Mouse (Mus musculus) kidney, adult 2 months (tissue): ENCODE measurements at regions not wholly inside any gene's neighbourhood (a gene's known extent, or its start where the extent isn't known, plus 50 kb on each side); places are given as distances from the start of the nearest gene placed in this dataset.

Experiments
- DNase-seq: peaks from one replicate; pipeline ENCODE4 v3.0.0; 2021
- H3K27ac ChIP-seq: fragments of 200-500 bp; 2 replicates; pipeline ENCODE4 v1.5.1; 2012; ENCODE audit warnings: low read depth, low read length, control low read depth, inconsistent platforms; ENCODE audit not compliant: insufficient read depth
- H3K27me3 ChIP-seq: fragments of 200-500 bp; replicated peaks from 2 replicates; pipeline ENCODE4 v1.6.1; 2012; ENCODE audit warnings: mild to moderate bottlenecking, moderate library complexity, low read length, inconsistent platforms; ENCODE audit not compliant: control insufficient read depth, insufficient read depth
- H3K36me3 ChIP-seq: fragments of 200-500 bp; 2 replicates; pipeline ENCODE4 v1.6.1; 2012; ENCODE audit warnings: mild to moderate bottlenecking, moderate library complexity, low read length, inconsistent platforms; ENCODE audit not compliant: control insufficient read depth, insufficient read depth
- H3K4me1 ChIP-seq: fragments of 200-500 bp; 2 replicates; pipeline ENCODE4 v1.6.1; 2011; ENCODE audit warnings: low read length; ENCODE audit not compliant: control insufficient read depth, insufficient read depth
- H3K4me3 ChIP-seq: fragments of 200-500 bp; 2 replicates; pipeline ENCODE4 v1.5.1; 2011; ENCODE audit warnings: mild to moderate bottlenecking, low read depth, low read length, control low read depth; ENCODE audit not compliant: insufficient read depth
- CTCF ChIP-seq: fragments of 200-500 bp; conservative IDR thresholded peaks from 2 replicates; pipeline ENCODE4 v1.5.1; 2011; ENCODE audit warnings: low read depth, mild to moderate bottlenecking, control low read depth, low read length, moderate library complexity, mixed read lengths; ENCODE audit not compliant: insufficient read depth, insufficient read length
- POLR2A ChIP-seq: fragments of 200-500 bp; IDR thresholded peaks from one replicate; pipeline ENCODE4 v1.6.1; 2011; ENCODE audit warnings: low read depth, low read length, control low read depth
- WGBS: fragments of 180-500 bp; shearing (Covaris S2); methylation state at CpG from one replicate; pipeline ENCODE4 v1.1.7; 2018; 5-methylcytosine and 5-hydroxymethylcytosine counted together

- Histone ChIP-seq H3K27ac (no peak overlapping the region), H3K27me3 (no peaks in the 10 kb centered on the region; the same call in 1 of the 2 replicates), H3K4me3 (no peak overlapping the region), H3K36me3 (no peaks in the 10 kb centered on the region), H3K4me1 (no peaks in the 10 kb centered on the region)
- WGBS: 58% methylated on average over 4 of the region's 4 CpGs
- no peak for TF ChIP-seq POLR2A
- no peak for TF ChIP-seq CTCF
- DNase-seq: no peak
Observed at GRCm38 (mm10) chr5:77517252-77517651, 109.4 kb upstream of the Igfbp7 start.

- H3K27me3 ChIP-seq: no peaks in the 10 kb centered on the region
- H3K36me3 ChIP-seq: no peaks in the 10 kb centered on the region
- 67% methylated on average over 7 of the region's 7 CpGs for WGBS
- no peaks in the 10 kb centered on the region for H3K4me1 ChIP-seq
- H3K27ac ChIP-seq: no peak overlapping the region
- DNase-seq: no peak
- TF ChIP-seq CTCF: no peak
- no peak for TF ChIP-seq POLR2A
- no peak overlapping the region for H3K4me3 ChIP-seq
Observed at GRCm38 (mm10) chr5:77515448-77515847, 107.6 kb upstream of the Igfbp7 start.

GRCm38 (mm10) chr5:77502684-77503083 is 94.8 kb upstream of the Igfbp7 start:
- Histone ChIP-seq H3K27me3 (no peaks in the 10 kb centered on the region), H3K4me3 (no peak overlapping the region), H3K36me3 (no peaks in the 10 kb centered on the region), H3K4me1 (no peaks in the 10 kb centered on the region), H3K27ac (no peak overlapping the region)
- no peak for DNase-seq
- 41% methylated on average over 5 of the region's 5 CpGs for WGBS
- no peak for TF ChIP-seq CTCF
- TF ChIP-seq POLR2A: no peak

- DNase-seq: no peak
- no peak overlapping the region for H3K27ac ChIP-seq
- no peaks in the 10 kb centered on the region for H3K27me3 ChIP-seq
- no peak overlapping the region for H3K4me3 ChIP-seq
- no peak for TF ChIP-seq POLR2A
- TF ChIP-seq CTCF: no peak
- no peaks in the 10 kb centered on the region for H3K4me1 ChIP-seq
- no peaks in the 10 kb centered on the region for H3K36me3 ChIP-seq
- WGBS: 78% methylated on average over 5 of the region's 5 CpGs
Observed at GRCm38 (mm10) chr5:77499949-77500460, 92.2 kb upstream of the Igfbp7 start.

- no peak overlapping the region for H3K27ac ChIP-seq
- H3K4me3 ChIP-seq: no peak overlapping the region
- 86% methylated on average over 1 of the region's 1 CpGs for WGBS
- no peaks in the 10 kb centered on the region for H3K36me3 ChIP-seq
- no peak for DNase-seq
- no peaks in the 10 kb centered on the region for H3K4me1 ChIP-seq
- TF ChIP-seq CTCF (no peak), POLR2A (no peak)
- no peaks in the 10 kb centered on the region for H3K27me3 ChIP-seq
Observed at GRCm38 (mm10) chr5:77494601-77495000, 86.8 kb upstream of the Igfbp7 start.

GRCm38 (mm10) chr5:77488969-77489368 is 81.1 kb upstream of the Igfbp7 start:
- no peaks in the 10 kb centered on the region for H3K27me3 ChIP-seq
- H3K27ac ChIP-seq: no peak overlapping the region
- 82% methylated on average over 5 of the region's 5 CpGs for WGBS
- H3K36me3 ChIP-seq: no peaks in the 10 kb centered on the region
- no peak overlapping the region for H3K4me3 ChIP-seq
- no peak for DNase-seq
- no peak for TF ChIP-seq CTCF
- TF ChIP-seq POLR2A: no peak
- no peaks in the 10 kb centered on the region for H3K4me1 ChIP-seq

- H3K4me3 ChIP-seq: no peak overlapping the region
- WGBS: 32% methylated on average over 19 of the region's 19 CpGs
- TF ChIP-seq POLR2A (no peak), CTCF (no peak)
- DNase-seq: no peak
- no peaks in the 10 kb centered on the region for H3K4me1 ChIP-seq
- no peaks in the 10 kb centered on the region for H3K27me3 ChIP-seq
- H3K36me3 ChIP-seq: no peaks in the 10 kb centered on the region
- no peak overlapping the region for H3K27ac ChIP-seq
Observed at GRCm38 (mm10) chr5:77487837-77488827, 80.3 kb upstream of the Igfbp7 start.
